Mouse (Mus musculus): Measurements from ENCODE around the gene Dmac1.
"Not testable (repeated sequence)": the region's sequence is repeated elsewhere in the genome, so short reads cannot be mapped to it uniquely, and the experiment has no call there.

The Dmac1 gene

GRCm38 (mm10) chr4:75278197-75279175, at the start of gene Dmac1:
Gene Dmac1, minus strand, starts transcription at chr4:75278305.
- peak; percentile 95 for DNase-seq (ENCODE audit: low read depth, low spot score)

GRCm38 (mm10) chr4:75315431-75315830, 37.3 kb upstream of the Dmac1 start:
- no peak for DNase-seq (ENCODE audit: low read depth, low spot score)

- DNase-seq (ENCODE audit: low read depth, low spot score), result no peak
Measured at GRCm38 (mm10) chr4:75315007-75315406, 36.9 kb upstream of the Dmac1 start.

GRCm38 (mm10) chr4:75311918-75312317, 33.8 kb upstream of the Dmac1 start:
- no peak for DNase-seq (ENCODE audit: low read depth, low spot score)

GRCm38 (mm10) chr4:75311305-75311704, 33.2 kb upstream of the Dmac1 start:
- DNase-seq (ENCODE audit: low read depth, low spot score), result no peak

- no peak for DNase-seq (ENCODE audit: low read depth, low spot score)
Measured at GRCm38 (mm10) chr4:75300205-75300972, 22.3 kb upstream of the Dmac1 start.

GRCm38 (mm10) chr4:75292315-75292714, 14.2 kb upstream of the Dmac1 start:
- no peak for DNase-seq (ENCODE audit: low read depth, low spot score)

GRCm38 (mm10) chr4:75291142-75291541, 13.0 kb upstream of the Dmac1 start:
- no peak for DNase-seq (ENCODE audit: low read depth, low spot score)

GRCm38 (mm10) chr4:75277467-75278196, 473 bp downstream of the Dmac1 start:
- DNase-seq (ENCODE audit: low read depth, low spot score), result no peak

GRCm38 (mm10) chr4:75275737-75276136, 2.4 kb downstream of the Dmac1 start:
- no peak for DNase-seq (ENCODE audit: low read depth, low spot score)

GRCm38 (mm10) chr4:75267866-75268265, 10.2 kb downstream of the Dmac1 start:
- no peak for DNase-seq (ENCODE audit: low read depth, low spot score)

- DNase-seq (ENCODE audit: low read depth, low spot score), result peak; percentile 31
Measured at GRCm38 (mm10) chr4:75266773-75267550, 11.1 kb downstream of the Dmac1 start.

- no peak for DNase-seq (ENCODE audit: low read depth, low spot score)
Measured at GRCm38 (mm10) chr4:75264219-75264618, 13.9 kb downstream of the Dmac1 start.

GRCm38 (mm10) chr4:75263556-75264129, 14.5 kb downstream of the Dmac1 start:
- no peak for DNase-seq (ENCODE audit: low read depth, low spot score)

GRCm38 (mm10) chr4:75262423-75262822, 15.7 kb downstream of the Dmac1 start:
- DNase-seq (ENCODE audit: low read depth, low spot score), result peak; percentile 37

GRCm38 (mm10) chr4:75260156-75260555, 17.9 kb downstream of the Dmac1 start:
- no peak for DNase-seq (ENCODE audit: low read depth, low spot score)

- DNase-seq (ENCODE audit: low read depth, low spot score), result no peak
Measured at GRCm38 (mm10) chr4:75259447-75259846, 18.7 kb downstream of the Dmac1 start.

GRCm38 (mm10) chr4:75234602-75235001, 43.5 kb downstream of the Dmac1 start:
- not testable (repeated sequence) for DNase-seq (ENCODE audit: low read depth, low spot score)

Data from CD4-positive, CD25-positive, alpha-beta regulatory T cell, adult 2 months (primary cell).